Mouse (Mus musculus) intestine, embryonic 16.5 days (tissue): ENCODE measurements around the gene Fgfr2. TPM values are rescaled to one million over a fixed set of nuclear protein-coding genes. Genes with fewer than 3 reads are reported as not detected.

Experiments used
- ATAC-seq: fragments of 200-750 bp; cut with Nextera tagmentation; 2 replicates; pipeline ENCODE4 v1.8.0; 2017; ENCODE audit warnings: moderate TSS enrichment, moderate library complexity
- H3K27ac ChIP-seq: fragments of 300-500 bp; sonication (generic); 2 replicates; pipeline ENCODE4 v1.5.1; 2014; ENCODE audit warnings: mild to moderate bottlenecking, low read length
- H3K27me3 ChIP-seq: fragments of 300-500 bp; sonication (generic); replicated peaks from 2 replicates; pipeline ENCODE4 v1.6.1; 2014; ENCODE audit warnings: low read length, control low read depth, mixed read lengths; ENCODE audit not compliant: control insufficient read depth, insufficient read depth
- H3K36me3 ChIP-seq: fragments of 300-500 bp; sonication (generic); 2 replicates; pipeline ENCODE4 v1.6.1; 2014; ENCODE audit warnings: low read length, control low read depth; ENCODE audit not compliant: control insufficient read depth, insufficient read depth
- H3K4me1 ChIP-seq: fragments of 300-500 bp; sonication (generic); 2 replicates; pipeline ENCODE4 v1.6.1; 2014; ENCODE audit warnings: low read length, control low read depth, mixed read lengths; ENCODE audit not compliant: control insufficient read depth, insufficient read depth
- H3K4me2 ChIP-seq: fragments of 300-500 bp; sonication (generic); 2 replicates; pipeline ENCODE4 v1.6.1; 2014; ENCODE audit warnings: low read depth, low read length, control low read depth
- H3K4me3 ChIP-seq: fragments of 300-500 bp; sonication (generic); 2 replicates; pipeline ENCODE4 v1.5.1; 2014; ENCODE audit warnings: mild to moderate bottlenecking, low read length
- H3K9ac ChIP-seq: fragments of 300-500 bp; sonication (generic); 2 replicates; pipeline ENCODE4 v1.6.1; 2014; ENCODE audit warnings: low read depth, low read length
- H3K9me3 ChIP-seq: fragments of 300-500 bp; sonication (generic); 2 replicates; pipeline ENCODE4 v1.6.1; 2016; ENCODE audit warnings: low read length, control low read depth; ENCODE audit not compliant: control insufficient read depth
- WGBS: fragments of 180-500 bp; shearing (Covaris S2); extraction: QIAGEN DNeasy Blood & Tissue Kit; methylation state at CpG from one replicate; pipeline ENCODE4 v1.1.7; 2014; 5-methylcytosine and 5-hydroxymethylcytosine counted together
- polyA plus RNA-seq: library from polyadenylated mRNA; unstranded; fragments of >200 nt; fragmentation: Nextera tagmentation; extraction: Ambion mirVana; gene quantifications from 2 replicates; pipeline ENCODE4 v1.2.1, GENCODE M21; 2015

Gene Fgfr2
- polyA plus RNA-seq, 1 experiment from 2014 or later: 47.3 TPM

GRCm38 (mm10) chr7:132181042-132181441 lies 942.1 kb downstream of the Fgfr2 start:
- H3K36me3 ChIP-seq: no peaks in the 10 kb centered on the region
- no peaks in the 10 kb centered on the region for H3K27me3 ChIP-seq
- H3K9me3 ChIP-seq: no peaks in the 10 kb centered on the region
- 92% methylated on average over 3 of the region's 3 CpGs for WGBS
- no peak for ATAC-seq
- no peak overlapping the region for H3K4me3 ChIP-seq
- no peak overlapping the region for H3K4me2 ChIP-seq
- H3K4me1 ChIP-seq: no peaks in the 10 kb centered on the region
- no peak overlapping the region for H3K9ac ChIP-seq
- H3K27ac ChIP-seq: no peak overlapping the region

DNA sequence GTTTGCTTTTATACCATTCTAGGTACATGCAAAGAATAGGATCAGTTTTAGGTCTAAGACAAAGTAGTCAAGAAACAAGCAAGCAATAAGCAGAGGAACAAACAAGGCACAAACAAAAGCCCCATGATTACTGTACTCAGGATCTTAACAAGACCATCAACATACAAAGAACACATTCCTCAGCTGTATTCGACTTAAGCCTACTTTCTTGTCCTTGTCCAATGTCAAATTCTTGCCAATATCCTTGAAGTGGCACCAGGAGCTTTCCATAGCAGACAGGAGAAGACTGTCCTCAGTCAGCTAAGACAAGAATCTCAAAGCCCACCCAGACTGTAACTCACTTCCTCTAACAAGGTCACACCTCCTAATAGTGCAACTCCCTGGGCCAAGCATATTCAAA lies 944.1 kb downstream of the Fgfr2 start:
- no peak overlapping the region for H3K4me3 ChIP-seq
- no peaks in the 10 kb centered on the region for H3K9me3 ChIP-seq
- H3K27me3 ChIP-seq: no peaks in the 10 kb centered on the region
- WGBS: 46% methylated on average over 1 of the region's 1 CpGs
- H3K36me3 ChIP-seq: no peaks in the 10 kb centered on the region
- no peak overlapping the region for H3K27ac ChIP-seq
- no peak overlapping the region for H3K4me2 ChIP-seq
- no peak for ATAC-seq
- H3K4me1 ChIP-seq: no peaks in the 10 kb centered on the region
- no peak overlapping the region for H3K9ac ChIP-seq

DNA sequence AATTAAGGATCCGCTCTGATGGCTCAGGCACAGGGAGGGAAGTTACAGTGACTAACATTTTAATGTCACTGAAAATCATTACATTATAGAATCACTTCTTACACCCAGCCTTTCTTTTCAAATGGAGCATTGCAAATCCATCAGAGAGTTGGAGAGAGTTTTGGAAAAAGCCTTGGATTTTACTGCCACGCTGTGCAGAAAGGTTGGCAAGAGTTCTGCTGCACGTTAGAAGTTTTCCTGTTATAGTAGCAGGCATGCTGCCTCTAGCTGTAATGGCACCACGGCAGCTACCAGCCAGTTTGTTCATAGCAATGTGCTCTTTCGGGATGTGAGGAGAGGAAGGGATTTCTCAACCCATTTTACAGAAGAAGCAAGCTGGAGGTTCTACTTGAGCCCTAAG lies 948.4 kb downstream of the Fgfr2 start:
- WGBS: 82% methylated on average over 5 of the region's 5 CpGs
- no peak overlapping the region for H3K4me2 ChIP-seq
- H3K4me3 ChIP-seq: no peak overlapping the region
- H3K36me3 ChIP-seq: no peaks in the 10 kb centered on the region
- H3K27ac ChIP-seq: no peak overlapping the region
- H3K27me3 ChIP-seq: no peaks in the 10 kb centered on the region
- H3K4me1 ChIP-seq: no peaks in the 10 kb centered on the region
- H3K9me3 ChIP-seq: no peaks in the 10 kb centered on the region
- ATAC-seq: no peak
- no peak overlapping the region for H3K9ac ChIP-seq

DNA sequence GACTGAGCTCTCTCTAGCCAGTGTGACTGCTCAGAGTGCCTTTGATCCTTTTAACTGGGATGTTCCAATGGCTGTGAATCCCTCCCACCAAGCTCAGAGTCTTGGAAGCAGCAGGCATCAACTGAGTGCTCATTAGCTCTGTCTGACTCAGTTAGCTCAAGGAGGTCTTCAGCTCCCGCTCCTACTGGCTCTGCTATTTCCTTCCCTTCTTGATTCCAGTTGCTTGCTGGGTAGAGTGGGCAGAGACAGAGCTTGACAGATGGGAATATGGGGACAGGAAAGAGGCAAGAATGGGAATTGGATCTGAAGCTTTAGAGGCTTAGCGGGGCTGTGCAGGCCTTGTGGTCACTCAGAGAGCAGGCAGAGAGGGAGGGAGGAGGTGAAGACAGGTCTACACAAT lies 948.9 kb downstream of the Fgfr2 start:
- no peak for ATAC-seq
- 78% methylated on average over 2 of the region's 2 CpGs for WGBS

DNA sequence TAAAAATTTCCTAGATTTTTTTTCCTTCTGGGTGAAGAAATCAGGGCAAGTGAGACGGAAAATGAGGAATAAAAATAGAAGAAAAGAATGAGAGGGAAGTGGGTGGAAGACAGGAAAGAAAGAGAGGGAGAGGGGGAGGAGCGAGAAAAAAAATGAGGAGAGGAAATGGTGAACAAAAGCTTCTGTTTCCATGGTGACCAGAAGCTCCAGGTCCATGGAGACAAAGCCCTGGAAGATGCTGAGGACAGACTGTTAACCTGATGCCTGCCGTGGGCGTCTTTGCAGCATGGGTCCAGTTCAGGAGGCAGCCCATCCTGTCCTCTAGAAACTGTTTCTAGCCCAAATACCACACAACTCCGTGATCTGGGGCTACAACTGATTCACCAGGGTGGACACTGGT lies 950.9 kb downstream of the Fgfr2 start:
- no peaks in the 10 kb centered on the region for H3K27me3 ChIP-seq
- H3K9me3 ChIP-seq: no peaks in the 10 kb centered on the region
- 68% methylated on average over 5 of the region's 5 CpGs for WGBS
- no peak overlapping the region for H3K27ac ChIP-seq
- H3K4me1 ChIP-seq: no peaks in the 10 kb centered on the region
- H3K9ac ChIP-seq: no peak overlapping the region
- H3K4me2 ChIP-seq: no peak overlapping the region
- H3K4me3 ChIP-seq: no peak overlapping the region
- H3K36me3 ChIP-seq: no peaks in the 10 kb centered on the region
- ATAC-seq: no peak

More for the DNA sequence above, 948.9 kb downstream of the Fgfr2 start:
- H3K36me3 ChIP-seq: no peaks in the 10 kb centered on the region
- H3K9ac ChIP-seq: no peak overlapping the region
- H3K4me3 ChIP-seq: no peak overlapping the region
- H3K4me1 ChIP-seq: no peaks in the 10 kb centered on the region
- H3K4me2 ChIP-seq: no peak overlapping the region
- no peaks in the 10 kb centered on the region for H3K27me3 ChIP-seq
- H3K27ac ChIP-seq: no peak overlapping the region
- no peaks in the 10 kb centered on the region for H3K9me3 ChIP-seq

DNA sequence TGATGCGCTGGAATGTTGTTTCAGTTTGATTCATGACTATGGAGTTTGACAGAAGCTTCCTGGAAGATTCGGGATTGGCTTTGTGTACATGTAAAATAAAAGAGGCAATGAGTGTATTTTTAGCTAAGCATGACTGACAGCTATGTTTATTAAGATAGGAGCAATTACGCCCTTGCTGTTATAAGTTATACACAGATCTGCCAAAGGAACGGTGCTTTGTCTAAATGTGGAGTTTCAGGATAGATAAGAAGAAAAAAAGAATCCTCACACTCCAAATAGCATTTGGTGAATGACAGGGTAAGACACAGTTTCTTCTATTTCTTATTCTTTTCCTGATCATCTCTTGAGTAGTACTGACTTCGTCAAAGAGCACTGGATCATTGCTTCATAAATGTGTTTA lies 951.4 kb downstream of the Fgfr2 start:
- WGBS: 57% methylated on average over 5 of the region's 5 CpGs
- no peaks in the 10 kb centered on the region for H3K36me3 ChIP-seq

GRCm38 (mm10) chr7:132169419-132170169 lies 953.6 kb downstream of the Fgfr2 start:
- H3K4me2 ChIP-seq: no peak overlapping the region
- H3K4me1 ChIP-seq: no peaks in the 10 kb centered on the region
- no peak for ATAC-seq
- WGBS: 49% methylated on average over 7 of the region's 7 CpGs
- H3K27me3 ChIP-seq: no peaks in the 10 kb centered on the region
- H3K9me3 ChIP-seq: no peaks in the 10 kb centered on the region
- H3K9ac ChIP-seq: no peak overlapping the region
- H3K27ac ChIP-seq: no peak overlapping the region
- no peak overlapping the region for H3K4me3 ChIP-seq
- no peaks in the 10 kb centered on the region for H3K36me3 ChIP-seq

More for the DNA sequence above, 951.4 kb downstream of the Fgfr2 start:
- Histone ChIP-seq H3K4me2 (no peak overlapping the region), H3K9ac (no peak overlapping the region), H3K27ac (no peak overlapping the region), H3K9me3 (no peaks in the 10 kb centered on the region), H3K4me3 (no peak overlapping the region), H3K27me3 (no peaks in the 10 kb centered on the region), H3K4me1 (no peaks in the 10 kb centered on the region)
- ATAC-seq: no peak

DNA sequence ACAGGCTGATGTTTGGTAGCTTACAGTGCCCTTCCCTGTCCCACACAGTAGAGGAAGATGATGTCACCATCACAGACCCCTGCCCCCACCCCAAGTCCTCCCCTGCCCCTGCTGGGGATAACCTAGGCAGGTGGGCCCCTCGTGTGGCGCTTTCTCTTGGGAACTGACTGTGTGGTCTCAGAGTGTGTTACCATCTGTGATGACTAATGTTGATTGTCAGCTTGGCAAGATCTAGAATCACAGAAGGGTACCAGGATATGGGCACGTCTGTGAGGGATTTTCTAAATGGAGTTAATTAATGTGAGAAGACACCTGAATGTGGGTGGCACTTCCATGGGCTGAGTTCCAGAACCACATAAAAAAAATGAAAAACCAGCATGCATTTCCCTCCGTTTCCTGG lies 955.9 kb downstream of the Fgfr2 start:
- H3K27ac ChIP-seq: no peak overlapping the region
- no peaks in the 10 kb centered on the region for H3K27me3 ChIP-seq
- no peak overlapping the region for H3K9ac ChIP-seq
- 86% methylated on average over 4 of the region's 4 CpGs for WGBS
- no peak for ATAC-seq
- no peak overlapping the region for H3K4me3 ChIP-seq
- H3K36me3 ChIP-seq: no peaks in the 10 kb centered on the region
- no peaks in the 10 kb centered on the region for H3K4me1 ChIP-seq
- H3K4me2 ChIP-seq: no peak overlapping the region
- H3K9me3 ChIP-seq: no peaks in the 10 kb centered on the region

DNA sequence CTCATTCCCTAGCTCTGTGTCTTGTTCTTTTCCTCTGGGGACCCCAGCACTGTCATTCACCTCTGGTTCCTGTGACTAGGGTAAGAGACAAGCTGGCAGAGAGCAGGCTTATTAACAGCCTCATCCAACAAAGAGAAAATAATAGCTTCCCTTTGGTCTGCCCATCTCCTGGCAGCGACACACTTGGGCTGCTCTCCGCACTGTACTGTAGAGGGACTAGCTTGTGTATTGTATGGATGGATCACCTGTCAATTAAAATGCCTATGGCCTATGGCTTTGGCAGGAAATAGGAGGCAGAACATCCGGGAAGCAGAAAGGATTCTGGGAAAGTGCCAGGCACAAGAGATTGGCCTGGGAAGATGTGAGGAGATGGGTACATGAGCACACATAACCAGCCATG lies 960.9 kb downstream of the Fgfr2 start:
- H3K4me2 ChIP-seq: no peak overlapping the region
- ATAC-seq: no peak
- no peak overlapping the region for H3K9ac ChIP-seq
- no peaks in the 10 kb centered on the region for H3K4me1 ChIP-seq
- H3K27me3 ChIP-seq: no peaks in the 10 kb centered on the region
- no peaks in the 10 kb centered on the region for H3K9me3 ChIP-seq
- no peak overlapping the region for H3K4me3 ChIP-seq
- H3K27ac ChIP-seq: no peak overlapping the region
- WGBS: 80% methylated on average over 3 of the region's 3 CpGs
- no peaks in the 10 kb centered on the region for H3K36me3 ChIP-seq
